Mouse (Mus musculus) spleen, adult 2 months (tissue): ENCODE measurements at regions not wholly inside any gene's neighbourhood (a gene's known extent, or its start where the extent isn't known, plus 50 kb on each side); places are given as distances from the start of the nearest gene placed in this dataset.

Experiments used
- CTCF ChIP-seq: fragments of 200-500 bp; IDR thresholded peaks from 2 replicates; pipeline ENCODE4 v1.5.1; 2011; ENCODE audit warnings: mild to moderate bottlenecking, inconsistent platforms; ENCODE audit not compliant: insufficient read depth, insufficient read length, insufficient replicate concordance; ENCODE audit errors: extremely low read depth
- POLR2A ChIP-seq: fragments of 200-500 bp; IDR thresholded peaks from 2 replicates; pipeline ENCODE4 v1.6.1; 2011; ENCODE audit warnings: low read depth, low read length, inconsistent platforms

DNA sequence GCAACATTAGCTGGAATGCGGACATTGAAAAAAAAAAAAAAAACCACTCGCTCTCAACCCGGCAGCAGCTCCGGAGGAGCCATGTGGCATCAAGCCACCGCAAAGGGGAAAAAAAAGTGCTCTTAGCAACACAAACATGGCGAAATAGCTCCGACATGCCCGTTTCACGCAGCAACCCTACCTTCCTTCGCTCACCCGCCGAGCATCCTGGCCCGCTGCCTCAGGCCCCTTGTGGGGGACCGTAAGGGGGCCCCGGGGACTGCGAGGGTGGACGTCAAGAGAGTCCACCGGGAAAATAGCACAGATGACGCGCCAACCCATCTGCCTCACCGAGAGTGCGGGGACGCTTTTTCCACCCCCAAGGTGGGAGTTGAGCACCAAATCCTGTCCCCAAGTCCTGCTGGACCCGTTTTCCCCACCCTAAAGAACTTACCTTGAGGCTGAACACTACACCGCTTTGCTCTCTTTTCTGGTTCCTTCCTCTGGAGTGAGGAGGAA, 180.8 kb upstream of the Mkln1 start:
- no peak for TF ChIP-seq POLR2A
- TF ChIP-seq CTCF = no peak
